Mouse (Mus musculus) yolk sac, embryonic 10.5 days (tissue): ENCODE measurements around the gene Kcna10.

ENCODE experiments used
- DNase-seq: peaks from one replicate; pipeline ENCODE4 v3.0.0-alpha.2; 2017; ENCODE audit warnings: low spot score

Gene Kcna10

DNA sequence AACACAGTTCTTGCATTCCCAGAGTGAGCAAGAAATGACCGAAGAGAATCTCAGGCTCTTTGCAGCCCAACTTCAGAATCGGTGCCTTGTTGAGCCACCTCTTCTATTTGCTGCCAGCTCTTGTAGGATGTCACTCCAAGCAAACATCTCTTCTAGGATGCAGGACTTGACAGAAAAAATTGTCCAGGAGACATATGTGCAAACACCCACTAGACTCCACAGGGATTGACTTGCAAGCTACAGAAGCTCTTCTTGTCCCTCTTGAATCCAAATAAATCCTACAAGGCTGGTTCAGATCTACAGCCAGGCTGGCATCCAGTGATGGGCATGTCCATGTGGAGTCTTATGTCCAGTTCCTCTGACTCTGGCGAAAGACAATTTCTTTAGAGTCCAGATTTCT is 21.6 kb downstream of the Kcna10 start:
- no peak for DNase-seq

DNA sequence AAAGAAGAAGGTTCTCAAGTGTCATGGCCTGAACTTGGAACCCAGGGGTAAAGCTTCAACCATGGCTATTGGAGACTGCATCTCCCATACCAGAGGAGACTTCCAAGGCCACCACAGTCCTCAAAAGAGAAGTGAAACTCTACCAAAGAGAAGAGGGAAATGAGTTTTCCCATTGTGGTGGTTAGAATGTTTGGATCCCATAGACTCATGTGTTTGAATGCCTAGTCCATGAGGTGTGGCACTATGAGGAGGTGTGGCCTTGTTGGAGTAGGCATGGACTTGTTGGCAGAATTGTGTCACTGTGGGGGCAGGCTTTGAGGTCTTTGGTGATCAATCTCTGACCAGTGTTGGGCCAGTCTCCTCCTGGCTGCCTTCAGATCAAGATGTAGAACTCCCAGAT is 22.3 kb downstream of the Kcna10 start:
- DNase-seq = no peak

DNA sequence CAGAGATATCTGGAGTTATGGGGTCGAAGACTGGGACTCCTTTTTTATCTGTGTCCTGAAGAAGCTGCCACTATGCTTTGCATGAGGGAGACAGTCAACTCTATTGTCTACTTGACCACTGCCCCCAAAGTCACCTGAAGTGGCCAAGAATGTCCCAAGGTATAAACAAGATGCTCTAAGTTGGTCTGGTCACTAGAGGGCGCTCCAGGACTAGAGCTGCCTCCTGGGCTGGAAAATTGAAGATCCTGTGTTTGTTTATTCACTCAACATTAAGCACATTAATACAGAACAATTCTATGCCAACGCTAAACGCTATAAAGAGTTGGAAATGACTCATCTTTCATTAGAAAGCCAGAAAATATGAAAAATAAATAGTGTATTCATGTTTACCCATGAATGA is 23.1 kb downstream of the Kcna10 start:
- peak; percentile 27 for DNase-seq

DNA sequence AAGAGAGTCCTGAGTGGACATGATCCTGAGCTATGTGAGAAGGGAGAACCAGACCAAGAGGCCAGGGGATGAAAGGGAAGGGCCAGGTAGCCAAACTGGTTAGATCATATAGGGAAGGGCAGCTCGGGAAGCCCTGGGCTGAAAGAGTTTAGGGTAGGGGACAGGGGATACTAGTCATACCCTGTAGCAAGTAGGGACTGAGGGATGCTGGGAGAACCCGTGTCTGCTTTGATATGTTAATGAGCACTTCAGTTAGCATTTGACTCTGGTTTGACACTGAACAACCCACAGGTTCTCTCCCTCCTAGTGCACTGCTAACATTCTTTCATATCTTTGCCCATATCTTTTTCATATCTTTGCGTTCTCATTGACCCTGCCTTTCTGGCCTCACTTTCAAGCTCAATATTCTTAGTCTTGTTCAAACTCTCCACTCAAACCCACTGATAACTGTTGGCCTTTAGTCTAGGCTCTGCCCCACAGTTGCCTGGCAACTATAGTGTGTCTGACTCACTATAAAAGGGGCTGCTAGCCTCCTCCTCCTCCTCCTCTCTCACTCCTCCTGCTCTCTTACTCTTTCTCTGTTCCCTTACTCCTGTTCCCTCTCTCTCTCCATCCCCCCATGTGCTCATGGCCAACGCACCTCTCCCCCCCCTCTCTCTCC is 23.8 kb downstream of the Kcna10 start:
- DNase-seq = no peak

DNA sequence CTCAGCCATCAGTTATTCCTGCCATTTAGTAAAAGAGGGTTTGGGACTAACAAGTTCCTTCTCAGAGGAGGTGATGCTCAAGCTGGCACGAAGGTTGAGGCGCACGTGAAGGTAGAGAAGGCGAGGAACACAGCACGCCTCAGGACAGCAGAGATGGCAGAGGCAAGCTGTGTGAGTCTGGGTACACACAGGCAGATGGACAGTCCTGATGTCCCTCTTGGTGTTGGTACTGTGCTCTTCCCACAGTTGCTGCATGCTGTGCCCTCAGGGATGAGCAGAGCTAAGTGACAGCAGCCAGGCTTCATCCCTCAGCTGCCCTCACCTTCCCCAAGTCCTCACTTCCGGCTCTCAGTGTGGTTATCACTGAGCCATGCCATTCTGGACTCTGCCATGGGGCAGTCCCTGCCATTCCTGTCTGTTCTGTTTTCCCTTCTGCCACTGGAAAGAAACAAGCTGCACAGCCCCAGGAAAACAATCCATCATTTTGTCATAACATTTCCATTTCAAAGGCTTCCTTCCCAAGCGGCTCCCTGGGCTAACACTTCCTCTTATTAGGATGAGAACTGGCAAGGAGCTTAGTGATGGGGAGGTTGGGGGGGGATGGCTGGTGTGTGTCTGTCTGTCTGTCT is 24.9 kb downstream of the Kcna10 start:
- no peak for DNase-seq

DNA sequence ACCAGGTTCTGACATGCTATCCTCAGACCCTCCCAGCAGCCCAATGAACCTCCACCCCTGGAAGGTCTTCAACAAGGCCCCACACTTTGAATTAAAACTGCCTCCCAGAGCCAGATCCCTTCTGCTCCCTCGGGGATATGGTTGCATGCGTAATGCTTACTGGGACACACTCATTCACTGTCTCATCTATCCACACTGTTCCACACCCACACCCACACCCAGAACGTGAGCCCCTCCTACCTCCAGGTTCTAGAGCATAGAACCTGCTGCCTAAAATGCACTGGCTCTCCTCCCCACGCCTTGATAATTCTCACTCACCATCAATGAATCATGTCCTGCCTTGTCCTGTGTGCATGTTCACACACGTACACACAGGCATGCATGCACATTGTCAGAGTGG is 31.8 kb downstream of the Kcna10 start:
- no peak for DNase-seq

DNA sequence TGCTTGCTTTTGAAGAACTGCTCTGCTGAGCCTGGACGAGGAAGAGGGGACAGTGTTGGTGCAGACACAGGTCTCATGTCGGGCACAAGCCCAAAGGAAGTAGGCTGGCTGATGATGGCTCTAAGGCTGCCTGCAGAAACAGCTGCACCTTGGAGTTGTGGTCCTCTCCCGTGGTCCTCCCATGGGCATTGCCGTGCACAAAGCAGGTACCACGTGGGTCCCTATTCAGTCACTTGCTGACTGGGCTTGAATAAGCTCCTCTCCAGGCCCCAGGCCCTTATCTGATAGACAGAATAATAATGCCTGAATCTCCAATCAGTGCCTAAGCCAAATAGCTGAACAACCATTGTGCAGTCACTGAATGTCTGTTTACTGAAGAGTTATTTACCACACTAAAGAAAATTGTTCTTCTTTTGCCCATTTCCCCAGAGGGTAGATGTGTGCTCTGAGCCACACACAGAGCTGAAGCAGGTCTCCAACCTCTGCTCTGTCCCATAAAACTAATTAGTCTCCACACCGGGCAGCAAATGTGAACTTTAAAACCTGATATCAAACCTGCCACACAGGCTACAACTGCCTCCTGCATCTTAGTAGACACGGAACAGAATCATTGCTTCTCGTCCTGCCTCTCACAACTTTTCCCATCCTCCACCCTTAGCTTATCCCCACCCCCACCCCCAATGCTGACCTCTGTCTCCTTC is 33.7 kb downstream of the Kcna10 start:
- DNase-seq = no peak

DNA sequence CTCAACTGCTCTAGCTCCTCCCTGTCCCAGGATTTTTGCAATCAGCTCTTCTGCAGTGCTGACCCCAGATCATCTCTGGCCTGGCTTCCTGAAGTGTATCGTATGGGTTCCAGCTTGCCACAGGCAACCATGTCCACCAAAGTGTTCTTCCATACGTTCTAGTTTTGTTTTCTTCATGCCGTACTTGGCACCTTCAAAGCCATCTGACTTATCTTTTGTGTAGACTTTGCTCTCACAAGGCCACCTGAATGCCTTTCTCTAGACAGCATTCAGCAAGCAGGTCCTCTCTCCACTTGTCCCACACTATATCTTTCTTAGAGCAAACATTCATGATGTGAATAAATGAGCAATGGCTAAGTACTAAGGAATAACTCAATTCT is 34.2 kb downstream of the Kcna10 start:
- DNase-seq = peak; percentile 50

DNA sequence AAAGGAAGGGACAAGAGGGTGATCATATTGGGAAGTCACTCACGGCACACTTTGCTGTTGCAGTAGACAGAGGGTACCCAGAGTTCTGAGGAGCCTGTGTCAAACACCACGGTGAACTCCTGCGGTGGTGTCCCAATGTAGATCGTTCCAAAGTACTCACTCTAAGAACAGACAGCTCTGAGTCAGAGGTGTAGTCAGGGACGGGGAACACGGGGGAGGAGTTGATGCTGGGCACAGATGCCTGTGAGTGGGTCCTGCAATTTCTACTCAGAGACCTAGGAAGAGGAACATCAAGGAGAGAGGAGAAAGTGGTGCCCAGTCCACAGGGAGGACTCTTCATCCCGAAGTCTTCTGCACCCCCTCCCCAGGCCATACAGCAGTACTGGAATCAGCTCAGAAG is 35.7 kb downstream of the Kcna10 start:
- DNase-seq = no peak

DNA sequence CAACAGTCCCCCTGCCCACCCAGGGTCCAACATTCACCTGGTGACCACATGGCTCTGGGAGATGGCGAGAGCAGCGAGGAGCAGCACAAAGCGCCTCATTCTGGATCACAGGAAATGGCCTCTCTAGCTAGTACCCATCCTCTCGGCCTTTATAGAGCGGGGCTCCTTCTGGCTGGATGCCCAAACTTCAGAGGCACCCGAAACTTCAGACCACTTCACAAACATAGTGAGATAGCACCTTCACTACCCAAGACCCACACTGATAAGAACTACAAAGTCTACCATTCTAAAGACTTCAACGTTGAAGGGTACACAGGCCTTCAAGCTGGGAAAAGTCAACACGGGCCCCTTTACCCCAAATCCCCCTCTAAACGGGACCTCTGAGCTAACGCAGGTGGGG is 38.8 kb downstream of the Kcna10 start, which contains the start of gene Cym:
TSS of gene Cym (minus strand) at position 125 of the 400 bp plus-strand sequence.
- DNase-seq = no peak

DNA sequence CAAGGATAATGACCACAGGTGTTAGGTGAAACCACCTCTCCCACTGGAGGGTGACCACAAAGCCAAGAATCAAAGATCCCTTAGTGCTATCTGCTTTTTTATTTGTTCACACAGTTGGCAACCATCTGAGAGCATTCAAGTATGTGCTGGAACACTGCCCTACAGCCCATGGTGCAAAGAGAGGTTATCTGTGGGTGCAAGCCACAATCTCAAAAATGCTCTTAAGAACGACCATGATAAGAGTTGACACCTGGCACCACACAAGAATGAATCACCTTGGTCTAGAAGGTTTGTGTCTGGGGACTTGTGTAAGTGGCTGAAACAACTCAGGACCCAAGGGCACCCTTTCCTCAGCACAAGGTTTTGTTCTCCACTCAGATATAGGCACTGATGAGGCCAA is 40.4 kb downstream of the Kcna10 start:
- no peak for DNase-seq

DNA sequence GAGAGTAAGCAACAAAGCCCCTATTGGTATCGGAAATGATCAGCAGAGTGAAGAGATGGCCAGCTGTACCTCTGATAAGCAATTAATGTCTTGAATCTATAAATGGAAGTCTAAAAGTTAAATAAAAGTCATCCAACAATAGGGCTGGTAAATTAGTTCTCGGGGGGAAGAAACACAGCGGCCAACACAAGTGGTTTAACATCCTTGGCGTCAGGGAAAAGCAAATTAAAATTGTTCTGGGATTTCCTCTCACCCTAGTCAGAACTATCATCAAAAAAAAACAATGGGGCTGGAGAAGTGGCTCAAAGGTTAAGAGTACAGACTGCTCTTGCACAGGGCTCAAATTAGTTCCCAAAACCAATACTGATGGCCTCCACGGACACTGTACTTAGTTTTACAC is 43.0 kb downstream of the Kcna10 start:
- no peak for DNase-seq

DNA sequence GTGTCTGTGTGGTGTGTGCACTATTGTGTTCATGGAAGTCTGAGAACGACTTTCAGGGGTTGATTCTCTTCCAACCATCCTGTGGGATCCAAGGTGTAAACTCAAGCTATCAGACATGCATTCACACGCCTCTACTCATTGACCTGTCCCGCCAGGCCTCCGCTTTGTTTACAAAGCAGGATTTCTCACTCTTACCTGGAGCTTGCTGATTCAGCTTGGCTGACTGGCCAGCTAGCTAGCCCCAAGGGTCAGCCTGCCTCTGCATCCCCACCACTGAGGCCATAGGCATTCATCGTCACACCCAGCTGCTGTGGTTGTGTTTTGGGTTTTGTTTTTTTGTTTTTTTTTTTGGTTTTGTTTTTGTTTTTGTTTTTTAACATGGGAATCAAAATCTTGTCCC is 46.4 kb downstream of the Kcna10 start:
- peak; percentile 56 for DNase-seq

DNA sequence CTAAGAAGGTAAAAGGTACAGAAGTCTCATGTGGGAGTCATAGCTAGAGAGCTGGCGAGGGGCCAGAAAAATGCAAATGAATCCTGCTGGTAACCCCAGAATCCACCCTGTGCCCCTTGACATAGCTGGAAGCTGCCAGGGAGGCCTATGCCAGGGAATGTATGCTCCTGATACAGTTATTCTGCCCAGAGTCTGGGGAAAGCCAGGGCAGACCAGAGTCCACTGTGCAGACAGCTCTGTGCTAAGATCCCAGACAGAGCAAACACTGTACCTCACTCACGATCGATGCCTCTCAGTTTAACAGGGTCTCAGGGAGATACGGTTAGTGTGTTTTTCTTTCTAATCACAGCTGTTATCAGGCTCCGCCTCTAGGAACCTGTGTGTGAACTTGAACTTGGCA is 47.0 kb downstream of the Kcna10 start:
- peak; percentile 44 for DNase-seq

DNA sequence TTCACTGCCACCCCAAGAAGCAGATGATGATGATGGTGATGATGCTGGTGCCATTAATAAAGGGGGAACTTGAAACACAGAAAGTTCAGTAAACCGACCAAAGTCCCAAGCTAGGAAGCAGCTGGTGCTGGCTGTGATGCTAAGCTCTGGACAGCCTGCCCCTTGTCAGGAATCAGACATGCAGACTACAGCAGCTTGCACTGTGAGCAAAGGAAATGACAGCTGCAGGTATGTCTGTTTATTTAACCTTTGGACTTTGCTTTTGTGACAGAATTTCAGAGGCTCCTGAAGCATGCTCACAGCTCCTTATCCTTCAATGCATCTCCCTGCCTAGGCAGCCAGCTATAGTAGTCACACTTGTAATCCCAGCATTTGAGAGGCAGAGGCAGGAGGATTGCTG is 47.7 kb downstream of the Kcna10 start, which contains the start of gene A630076J17Rik:
TSS of gene A630076J17Rik (plus strand) at position 88 of the 400 bp plus-strand sequence.
- DNase-seq = peak; percentile 71

DNA sequence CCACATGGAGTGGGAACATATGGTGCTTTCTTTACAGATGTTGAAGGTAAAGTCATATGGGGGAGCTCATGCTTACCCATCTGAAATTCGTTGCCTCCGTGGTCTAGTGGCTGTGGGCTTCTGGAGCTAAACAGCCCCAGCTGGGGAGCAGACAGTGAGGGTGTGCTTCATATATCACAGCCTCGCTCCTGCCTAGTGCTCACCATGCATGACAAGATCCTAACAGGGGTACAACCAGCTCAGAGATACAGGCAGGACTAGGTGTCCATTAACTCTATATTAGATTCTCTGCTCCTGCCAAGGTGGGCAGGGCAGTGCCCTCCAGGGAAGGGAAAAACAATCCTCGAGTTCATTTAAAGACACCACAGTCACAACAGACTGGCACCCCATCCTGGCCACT is 48.3 kb downstream of the Kcna10 start:
- DNase-seq = no peak

DNA sequence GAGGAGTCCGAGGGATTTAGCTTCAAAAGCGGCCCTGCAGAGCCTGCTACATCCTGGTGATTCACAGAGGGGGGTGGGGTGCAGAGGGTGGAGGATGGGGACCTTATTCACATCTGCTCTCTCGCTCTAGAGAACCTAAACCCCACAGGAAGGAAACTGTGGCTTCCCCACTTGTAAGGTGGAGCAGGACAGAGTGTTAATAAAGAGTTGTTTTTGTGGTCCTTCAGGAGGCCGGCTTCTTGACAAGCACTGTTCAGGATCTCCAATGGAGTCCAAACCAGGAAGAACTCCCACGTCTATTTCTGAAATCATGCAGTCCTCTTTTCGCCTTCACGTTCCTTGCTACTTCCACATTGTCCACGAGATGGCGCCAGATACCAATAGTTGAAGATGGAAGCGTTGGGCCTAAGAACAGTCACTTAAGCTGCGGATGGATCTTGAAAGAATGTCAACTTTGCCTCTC is 50.5 kb downstream of the Kcna10 start:
- DNase-seq = peak; percentile 59

DNA sequence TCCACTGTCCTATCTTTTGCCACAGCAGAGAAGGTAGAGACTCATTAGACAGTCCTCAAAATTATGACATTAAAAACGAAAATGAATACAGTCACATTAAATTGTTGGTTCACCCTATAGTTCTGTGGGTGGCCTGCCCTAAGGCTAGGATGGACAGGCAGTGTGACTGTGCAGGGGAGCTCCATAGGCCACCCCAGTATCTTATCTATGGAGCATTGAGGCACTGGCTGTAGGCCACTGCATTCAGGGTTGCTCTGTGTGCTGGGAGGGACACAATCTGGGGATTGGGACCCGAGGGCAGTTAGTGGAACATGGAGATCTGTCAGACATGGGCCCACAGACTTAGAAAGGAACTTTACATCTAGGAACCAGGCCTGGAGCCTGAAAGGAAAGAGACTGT is 51.1 kb downstream of the Kcna10 start:
- DNase-seq = no peak

DNA sequence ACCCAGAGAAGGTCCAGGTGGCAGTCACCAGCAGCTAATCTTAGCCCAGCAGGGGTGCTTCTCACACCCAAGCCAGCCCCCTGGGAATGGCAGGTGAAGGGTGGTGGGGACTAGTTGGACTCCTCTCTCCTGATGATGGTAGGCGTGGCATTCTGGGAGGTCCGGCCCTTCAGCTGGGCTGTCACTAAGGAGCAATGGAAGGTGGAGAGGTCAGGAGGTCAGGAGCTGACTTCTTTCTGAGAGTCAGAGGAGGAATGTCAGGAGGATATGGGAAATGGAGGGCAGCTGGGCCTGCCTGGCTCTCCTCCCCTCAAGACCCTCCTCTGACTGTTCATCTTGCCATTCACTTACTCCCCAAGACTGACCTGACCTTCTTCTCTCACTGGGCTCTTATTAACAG is 55.2 kb downstream of the Kcna10 start:
- DNase-seq = peak; percentile 51

DNA sequence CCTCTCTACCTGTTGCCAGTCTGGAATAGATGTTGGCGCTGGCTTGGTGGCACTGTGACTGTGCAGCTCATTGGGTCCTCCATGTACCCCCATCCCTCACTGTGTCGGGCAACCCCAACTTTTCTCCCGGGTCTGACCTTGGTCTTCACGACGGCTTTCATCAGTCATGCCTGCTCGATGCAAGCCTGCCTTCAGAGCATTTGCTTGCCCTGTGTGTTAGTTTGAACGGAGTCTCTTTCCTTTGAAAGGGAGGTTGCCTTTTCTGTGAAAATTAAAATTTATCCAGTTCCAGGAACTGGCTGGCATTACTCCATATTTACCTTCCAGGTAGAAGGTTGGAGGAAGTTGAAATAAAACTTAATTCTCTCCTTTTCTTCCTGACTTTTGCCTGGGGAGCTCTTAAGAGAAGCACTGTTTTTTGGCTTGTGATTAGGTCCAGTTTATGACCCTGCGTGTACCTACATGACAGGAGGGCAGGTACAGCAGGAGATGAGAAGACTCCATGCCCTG is 55.7 kb downstream of the Kcna10 start:
- no peak for DNase-seq

DNA sequence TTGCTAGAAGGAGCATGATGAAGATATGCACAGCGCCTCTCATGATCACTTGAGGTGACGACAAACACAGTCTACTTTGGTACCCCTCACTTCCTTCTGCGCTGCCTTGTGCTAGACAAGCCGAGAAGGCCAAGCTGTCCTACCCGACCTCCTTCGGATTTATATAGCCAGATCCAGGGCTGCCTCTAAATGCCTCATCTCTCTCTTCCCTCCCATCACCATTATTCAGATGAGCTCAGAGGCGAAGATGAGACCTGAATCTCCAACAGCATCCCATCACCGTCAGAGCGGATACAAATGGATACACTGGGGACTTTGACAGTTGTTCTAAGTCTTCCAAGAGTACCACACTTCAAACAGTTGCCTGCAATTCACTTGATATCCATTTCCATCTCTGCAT is 56.8 kb downstream of the Kcna10 start, which contains the start of gene Prok1:
TSS of gene Prok1 (minus strand) at position 101 of the 400 bp plus-strand sequence.
- no peak for DNase-seq

DNA sequence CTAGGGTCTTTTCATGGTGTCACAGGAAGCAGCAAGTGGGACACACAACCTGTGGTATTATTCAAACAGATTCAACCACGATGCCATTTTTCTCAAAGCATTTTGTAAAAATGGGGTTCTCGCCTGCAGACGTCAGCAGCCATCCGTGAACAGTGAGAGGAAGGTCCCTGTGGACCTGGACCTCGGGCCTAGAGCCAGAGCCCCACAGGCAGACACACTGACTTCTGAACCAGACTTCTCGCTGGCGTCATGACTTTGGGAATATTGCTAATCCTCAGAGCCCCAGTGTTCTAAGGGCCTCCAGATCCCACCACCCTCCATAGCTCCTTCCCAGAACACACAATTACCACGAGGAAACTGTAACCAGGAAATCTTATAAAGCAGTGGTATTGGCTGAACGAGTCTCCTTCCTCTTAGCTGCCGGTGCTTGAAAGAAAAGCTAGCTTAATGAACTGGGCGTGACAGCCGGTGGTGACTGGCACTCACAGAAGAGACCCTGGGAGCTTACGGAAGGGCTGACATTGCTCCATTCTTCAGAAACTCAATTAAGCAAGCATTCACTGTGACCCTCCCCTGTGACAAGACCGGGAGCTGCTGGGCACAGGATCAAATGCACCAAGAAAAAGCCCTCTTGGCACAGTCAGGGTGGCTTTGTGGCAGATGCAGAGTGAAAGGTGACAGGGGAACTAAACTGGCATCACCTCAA is 58.7 kb downstream of the Kcna10 start:
- no peak for DNase-seq
